ENCODE assay signal across 28 mouse cellular contexts in genomic region chr5:5367550-5367949, GRCm38 (mm10). TPM values are rescaled to one million over a fixed set of nuclear protein-coding genes. Genes with fewer than 3 reads are reported as not detected.
DNase-seq lines count a peak whose midpoint lies in the region; ATAC-seq and TF ChIP-seq lines count a peak whose summit lies in the region.
"Had no signal": no experiment of that assay in that cellular context is flagged by ENCODE, and none has a peak within 500 bp of the region (broad histone marks: within the 10 kb centered on the region; RNA-seq: fewer than 3 reads in every experiment).

No protein-coding gene starts in this region.

- ATAC-seq in heart, embryonic 11.5 days (replicated peaks; ENCODE audit: insufficient number of reproducible peaks, low FRiP score, low TSS enrichment), result no peak
- ATAC-seq in heart, embryonic 13.5 days (ENCODE audit: extremely low read depth, insufficient number of reproducible peaks, low FRiP score, low TSS enrichment), result no peak
- ATAC-seq: forebrain, embryonic 16.5 days; hindbrain, postnatal 0 days; inflammation-experienced regulatory T-cells, adult 6 months; Patski had no signal

- no peak overlapping the region for H3K9ac ChIP-seq in heart, adult 2 months (ENCODE audit: low read depth, low read length)
- H3K9ac ChIP-seq in heart, embryonic 11.5 days (ENCODE audit: low read depth, low read length), result no peak overlapping the region
- no peak overlapping the region for H3K9ac ChIP-seq in heart, embryonic 13.5 days
- H3K9ac ChIP-seq: embryonic facial prominence, embryonic 13.5 days; forebrain, embryonic 12.5 days; hindbrain, embryonic 14.5 days had no signal

- H3K27me3 ChIP-seq in heart, adult 2 months (ENCODE audit: control insufficient read depth, insufficient read depth, low read length), result no peaks in the 10 kb centered on the region
- no peaks in the 10 kb centered on the region for H3K27me3 ChIP-seq in heart, embryonic 11.5 days (ENCODE audit: control insufficient read depth, insufficient read depth, low read length)
- H3K27me3 ChIP-seq in heart, embryonic 13.5 days (replicated peaks), result no peaks in the 10 kb centered on the region
- H3K27me3 ChIP-seq: embryonic facial prominence, embryonic 13.5 days; forebrain, embryonic 12.5 days; Patski had no signal

- H3K36me3 ChIP-seq in heart, adult 2 months (ENCODE audit: control insufficient read depth, insufficient read depth, low read length), result no peaks in the 10 kb centered on the region; the same call in 1 of the 2 replicates
- H3K36me3 ChIP-seq in heart, embryonic 11.5 days (ENCODE audit: control insufficient read depth, insufficient read depth, low read length), result peaks cover 4% of the 10 kb centered on the region; the same call in 1 of the 2 replicates
- H3K36me3 ChIP-seq in heart, embryonic 13.5 days, result peaks cover 13% of the 10 kb centered on the region
- H3K36me3 ChIP-seq: forebrain, embryonic 12.5 days; G1E had no signal

- no peak for TF ChIP-seq POLR2A in heart, adult 2 months (IDR thresholded peaks at IDR 0.05; ENCODE audit: insufficient read depth, low read depth, low read length)

- TF ChIP-seq EP300 in heart, adult 2 months (IDR thresholded peaks at IDR 0.05; ENCODE audit: insufficient read depth, low read depth, low read length), result 0 out of 2 replicates have a peak, but pooled peaks have one; percentile 33

- no peaks in the 10 kb centered on the region for H3K79me2 ChIP-seq in heart, adult 2 months (replicated peaks; ENCODE audit: control insufficient read depth, insufficient read depth, low read length)

- 0 out of 2 replicates have a peak overlapping the region, but pooled peaks have one; percentile 9 for H3K4me3 ChIP-seq in gastrocnemius, adult 2 months
- no peak overlapping the region for H3K4me3 ChIP-seq in heart, adult 2 months
- no peak overlapping the region for H3K4me3 ChIP-seq in heart, embryonic 11.5 days (ENCODE audit: low read depth, low read length)
- H3K4me3 ChIP-seq in heart, embryonic 13.5 days, result no peak overlapping the region
- H3K4me3 ChIP-seq: embryonic facial prominence, embryonic 10.5 days; embryonic facial prominence, embryonic 13.5 days; erythroblast, embryonic 14.5 days; forebrain, embryonic 12.5 days had no signal

- WGBS in heart, adult 2 months, result 36% methylated on average over 8 of the region's 8 CpGs
- WGBS in heart, embryonic 11.5 days (ENCODE audit: insufficient replicate concordance), result 77% methylated on average over 8 of the region's 8 CpGs
- WGBS in heart, embryonic 13.5 days, result 67% methylated on average over 8 of the region's 8 CpGs

- intact Hi-C loops in gastrocnemius, adult 2 months (cut with DNase I), result no loop called here
- intact Hi-C loops in heart, adult 2 months (cut with DNase I), result no loop called here
- intact Hi-C loops in heart, postnatal 10 days (cut with DNase I), result loop anchor here (10.0 kb wide), 1 partner anchor 183 kb away; no protein-coding TSS in a partner anchor
- intact Hi-C loops in left cerebral cortex, postnatal 14 days (cut with DNase I), result no loop called here

- TF ChIP-seq CTCF in gastrocnemius, adult 2 months (IDR thresholded peaks at IDR 0.05), result no peak
- TF ChIP-seq CTCF in heart, adult 2 months (IDR thresholded peaks at IDR 0.05), result no peak

- no peak for DNase-seq in gastrocnemius, adult 2 months
- no peak for DNase-seq in gastrocnemius, postnatal 10 days
- DNase-seq in heart, adult 2 months, result no peak
- DNase-seq in heart, postnatal 10 days, result no peak
- no peak for DNase-seq in left cerebral cortex, adult 9 months (ENCODE audit: low spot score in 2 of 2)
- DNase-seq in left cerebral cortex, postnatal 14 days (ENCODE audit: low spot score in 2 of 2), result no peak
- DNase-seq: adrenal gland, postnatal 10 days; adrenal gland, postnatal 36 days; cerebellum, adult 11-12 months; cerebellum, adult 8-10 months; cerebellum, postnatal 10 days; cerebellum, postnatal 36 days; embryo, embryonic 11 days; gastrocnemius, postnatal 25 days; kidney, adult 18-20 months; kidney, adult 9 months had no signal

- H3K4me1 ChIP-seq in heart, adult 2 months (ENCODE audit: control insufficient read depth, insufficient read depth, low read length), result no peaks in the 10 kb centered on the region
- H3K4me1 ChIP-seq in heart, embryonic 11.5 days (ENCODE audit: control insufficient read depth, insufficient read depth, low read length), result peaks cover 9% of the 10 kb centered on the region
- peaks cover 29% of the 10 kb centered on the region for H3K4me1 ChIP-seq in heart, embryonic 13.5 days
- H3K4me1 ChIP-seq: embryonic facial prominence, embryonic 13.5 days had no signal

- H3K27ac ChIP-seq in gastrocnemius, adult 2 months, result no peak overlapping the region
- H3K27ac ChIP-seq in heart, adult 2 months, result no peak overlapping the region
- H3K27ac ChIP-seq in heart, embryonic 11.5 days (ENCODE audit: low read depth, low read length), result no peak overlapping the region
- H3K27ac ChIP-seq in heart, embryonic 13.5 days (replicated peaks), result peak overlapping the region; percentile 43; the same call in 1 of the 2 replicates
- H3K27ac ChIP-seq: embryonic facial prominence, embryonic 10.5 days; embryonic facial prominence, embryonic 13.5 days; forebrain, embryonic 12.5 days; hindbrain, embryonic 14.5 days; hindbrain, postnatal 0 days had no signal

- no peaks in the 10 kb centered on the region for H3K9me3 ChIP-seq in heart, embryonic 11.5 days (replicated peaks; ENCODE audit: control insufficient read depth, low read length)
- no peaks in the 10 kb centered on the region for H3K9me3 ChIP-seq in heart, embryonic 13.5 days
- H3K9me3 ChIP-seq: embryonic facial prominence, embryonic 10.5 days; embryonic facial prominence, embryonic 13.5 days; forebrain, embryonic 12.5 days; G1E had no signal

- no peak overlapping the region for H3K4me2 ChIP-seq in heart, embryonic 11.5 days
- H3K4me2 ChIP-seq in heart, embryonic 13.5 days, result no peak overlapping the region
- H3K4me2 ChIP-seq: embryonic facial prominence, embryonic 13.5 days; forebrain, embryonic 12.5 days; hindbrain, embryonic 14.5 days had no signal

RNA-seq across cellular contexts. Expression of gene Cdk14, which starts 52.6 kb away (rescaled TPM):
- total RNA-seq in gastrocnemius, adult 2 months (2021), result 1 to 10 TPM; 2.6 to 5.3 TPM
- 10 to 100 TPM; 14.3 to 21.1 TPM for total RNA-seq in gastrocnemius, postnatal 10 days (2021)
- total RNA-seq in heart, adult 2 months (2021), result 1 to 10 TPM; 7.6 to 8.1 TPM
- polyA plus RNA-seq in heart, adult 2 months (2012; rRNA removed), result 2.7 and 3.6 TPM in 2 replicates
- polyA plus RNA-seq in heart, embryonic 11.5 days (2014; fragmentation: Nextera tagmentation; extraction: Ambion mirVana), result 20.1 and 22.7 TPM in 2 replicates
- 10.8 and 14.3 TPM in 2 replicates for polyA plus RNA-seq in heart, embryonic 13.5 days (2015; fragmentation: Nextera tagmentation; extraction: Ambion mirVana)
- 10 to 100 TPM; 20.1 to 22.2 TPM for total RNA-seq in heart, postnatal 10 days (2021)
- total RNA-seq in left cerebral cortex, postnatal 14 days (2021), result 100 to 1,000 TPM; 159 to 167 TPM
- polyA plus RNA-seq: erythroblast, embryonic 14.5 days; G1E had no signal

Comparison
In these comparisons a context has a peak if more than half of its experiments do, and no peak if none do; other contexts are left out.
1. RNA of gene Cdk14, which starts 52.6 kb away (total RNA-seq): 159 to 167 TPM in left cerebral cortex, postnatal 14 days; 20.1 to 22.2 TPM in heart, postnatal 10 days, 14.3 to 21.1 TPM in gastrocnemius, postnatal 10 days, 7.6 to 8.1 TPM in heart, adult 2 months and 2.6 to 5.3 TPM in gastrocnemius, adult 2 months; every median in the first group is over 4 times any median in the second.